Mouse (Mus musculus) CH12.LX (cell line): Measurements from ENCODE around the gene Tnfsf13. TPM values are rescaled to one million over a fixed set of nuclear protein-coding genes. Genes with fewer than 3 reads are reported as not detected.

Experiments used
- DNase-seq: peaks from one replicate; pipeline ENCODE4 v3.0.0-alpha.2; 2013; ENCODE audit errors: extremely low read depth
- H3K27ac ChIP-seq: 2 replicates; pipeline ENCODE4 v1.5.1; 2012; ENCODE audit warnings: low read depth, mild to moderate bottlenecking, control low read depth, moderate library complexity; ENCODE audit not compliant: insufficient read depth
- H3K27me3 ChIP-seq: replicated peaks from 2 replicates; pipeline ENCODE3; 2012; ENCODE audit warnings: inconsistent platforms
- H3K36me3 ChIP-seq, 2 experiments: replicated peaks in 1 of 2; 2 replicates each; pipeline versions ENCODE3 to v1.6.1; 2012; ENCODE audit warnings: inconsistent platforms in 1 of 2, low read length in 1 of 2, mild to moderate bottlenecking in 1 of 2, mixed read lengths in 1 of 2, moderate library complexity in 1 of 2; ENCODE audit not compliant: control insufficient read depth in 1 of 2, insufficient read depth in 1 of 2
- H3K4me1 ChIP-seq, 2 experiments: 2 replicates each; pipeline ENCODE4 v1.6.1; 2012; ENCODE audit warnings: inconsistent platforms in 1 of 2, moderate library complexity in 1 of 2; ENCODE audit not compliant: insufficient read depth in 2 of 2, control insufficient read depth in 1 of 2
- H3K4me2 ChIP-seq: 2 replicates; pipeline ENCODE4 v1.6.1; 2012; ENCODE audit warnings: low read depth, mild to moderate bottlenecking, control low read depth; ENCODE audit not compliant: poor library complexity, insufficient read depth, severe bottlenecking
- H3K4me3 ChIP-seq, 3 experiments: fragments of 150-350 bp in 1 of 3; sonication (generic) in 1 of 3; replicated peaks in 1 of 3; 2 replicates each; pipeline versions ENCODE3 to v1.5.1; 2011 to 2012; ENCODE audit warnings: low read depth in 2 of 3, low read length in 2 of 3, mild to moderate bottlenecking in 2 of 3, moderate library complexity in 2 of 3, control low read depth in 1 of 3, improper control_type of control experiment in 1 of 3, inconsistent platforms in 1 of 3, mixed read lengths in 1 of 3; ENCODE audit not compliant: poor library complexity in 1 of 3
- H3K79me2 ChIP-seq: replicated peaks from 2 replicates; pipeline ENCODE4 v1.6.1; 2012; ENCODE audit warnings: mild to moderate bottlenecking, moderate library complexity; ENCODE audit not compliant: control insufficient read depth, poor library complexity, insufficient read depth, severe bottlenecking; ENCODE audit errors: extremely low read depth
- H3K9ac ChIP-seq: 2 replicates; pipeline ENCODE4 v1.6.1; 2012; ENCODE audit warnings: low read depth, mild to moderate bottlenecking, control low read depth, moderate library complexity; ENCODE audit not compliant: insufficient read depth
- H3K9me3 ChIP-seq: replicated peaks from 2 replicates; pipeline ENCODE3; 2012; ENCODE audit warnings: low read length, inconsistent platforms, mixed read lengths
- BHLHE40 ChIP-seq: IDR thresholded peaks from 2 replicates; pipeline ENCODE4 v1.6.1; 2011; ENCODE audit warnings: mild to moderate bottlenecking, low read depth, low read length, improper control_type of control experiment
- CHD1 ChIP-seq: IDR thresholded peaks from 2 replicates; pipeline ENCODE4 v1.6.1; 2012; ENCODE audit warnings: low read depth, low read length, improper control_type of control experiment, inconsistent platforms
- CTCF ChIP-seq, 2 experiments: IDR thresholded peaks in 1 of 2; conservative IDR thresholded peaks in 1 of 2; 2 replicates each; pipeline ENCODE4 v1.5.1; 2011 to 2012; ENCODE audit warnings: low read depth in 2 of 2, low read length in 2 of 2, improper control_type of control experiment in 1 of 2, inconsistent platforms in 1 of 2, mild to moderate bottlenecking in 1 of 2, moderate library complexity in 1 of 2
- E2F4 ChIP-seq: IDR thresholded peaks from 2 replicates; pipeline ENCODE4 v1.6.1; 2011; ENCODE audit warnings: low read depth, low read length, improper control_type of control experiment; ENCODE audit not compliant: insufficient replicate concordance
- ELF1 ChIP-seq: IDR thresholded peaks from 2 replicates; pipeline ENCODE4 v1.6.1; 2014; ENCODE audit warnings: low read depth, mild to moderate bottlenecking, inconsistent platforms, low read length, improper control_type of control experiment
- EP300 ChIP-seq: IDR thresholded peaks from 2 replicates; pipeline ENCODE4 v1.6.1; 2011; ENCODE audit warnings: low read length, improper control_type of control experiment
- ETS1 ChIP-seq: conservative IDR thresholded peaks from 2 replicates; pipeline ENCODE4 v1.6.1; 2012; ENCODE audit warnings: low read depth, mild to moderate bottlenecking, inconsistent platforms, low read length, improper control_type of control experiment, moderate library complexity
- GABPA ChIP-seq: IDR thresholded peaks from 2 replicates; pipeline ENCODE4 v1.6.1; 2012; ENCODE audit warnings: low read depth, low read length, improper control_type of control experiment, inconsistent platforms; ENCODE audit not compliant: insufficient replicate concordance
- HCFC1 ChIP-seq: IDR thresholded peaks from 2 replicates; pipeline ENCODE4 v1.6.1; 2012; ENCODE audit warnings: low read depth, mild to moderate bottlenecking, inconsistent platforms, low read length, improper control_type of control experiment
- IRF4 ChIP-seq: IDR thresholded peaks from 2 replicates; pipeline ENCODE4 v1.6.1; 2014; ENCODE audit warnings: low read depth, mild to moderate bottlenecking, inconsistent platforms, low read length, improper control_type of control experiment
- JUND ChIP-seq: conservative IDR thresholded peaks from 2 replicates; pipeline ENCODE4 v1.6.1; 2011; ENCODE audit warnings: low read depth, low read length, improper control_type of control experiment
- KAT2A ChIP-seq: IDR thresholded peaks from 2 replicates; pipeline ENCODE4 v1.6.1; 2012; ENCODE audit warnings: low read length, improper control_type of control experiment, inconsistent platforms; ENCODE audit not compliant: insufficient replicate concordance
- MAFK ChIP-seq: IDR thresholded peaks from 2 replicates; pipeline ENCODE4 v1.6.1; 2011; ENCODE audit warnings: low read length, improper control_type of control experiment; ENCODE audit not compliant: insufficient replicate concordance
- MAX ChIP-seq: IDR thresholded peaks from 2 replicates; pipeline ENCODE4 v1.6.1; 2011; ENCODE audit warnings: low read length, improper control_type of control experiment
- MAZ ChIP-seq: IDR thresholded peaks from 2 replicates; pipeline ENCODE4 v1.6.1; 2012; ENCODE audit warnings: low read depth, mild to moderate bottlenecking, inconsistent platforms, low read length, improper control_type of control experiment, moderate library complexity
- MXI1 ChIP-seq: IDR thresholded peaks from 2 replicates; pipeline ENCODE4 v1.6.1; 2011; ENCODE audit warnings: mild to moderate bottlenecking, low read depth, low read length, improper control_type of control experiment
- NELFE ChIP-seq: IDR thresholded peaks from 2 replicates; pipeline ENCODE4 v1.6.1; 2011; ENCODE audit warnings: low read depth, low read length, improper control_type of control experiment
- NRF1 ChIP-seq: IDR thresholded peaks from 2 replicates; pipeline ENCODE4 v1.6.1; 2014; ENCODE audit warnings: low read depth, mild to moderate bottlenecking, inconsistent platforms, low read length, improper control_type of control experiment, moderate library complexity
- PAX5 ChIP-seq: IDR thresholded peaks from 2 replicates; pipeline ENCODE4 v1.6.1; 2012; ENCODE audit warnings: low read length, inconsistent platforms, mixed read lengths
- POLR2A ChIP-seq: IDR thresholded peaks from 2 replicates; pipeline ENCODE4 v1.6.1; 2011; ENCODE audit warnings: low read depth, mild to moderate bottlenecking, improper control_type of control experiment, low read length
- POLR2AphosphoS2 ChIP-seq: IDR thresholded peaks from 2 replicates; pipeline ENCODE4 v1.6.1; 2011; ENCODE audit warnings: low read depth, low read length, improper control_type of control experiment
- RAD21 ChIP-seq: IDR thresholded peaks from 2 replicates; pipeline ENCODE4 v1.6.1; 2011; ENCODE audit warnings: low read depth, mild to moderate bottlenecking, low read length, improper control_type of control experiment, moderate library complexity
- RCOR1 ChIP-seq: conservative IDR thresholded peaks from 2 replicates; pipeline ENCODE4 v1.6.1; 2012; ENCODE audit warnings: low read depth, mild to moderate bottlenecking, inconsistent platforms, low read length, improper control_type of control experiment
- TCF12 ChIP-seq: IDR thresholded peaks from 2 replicates; pipeline ENCODE4 v1.6.1; 2014; ENCODE audit warnings: low read depth, mild to moderate bottlenecking, inconsistent platforms, low read length, improper control_type of control experiment
- USF1 ChIP-seq: IDR thresholded peaks from 2 replicates; pipeline ENCODE4 v1.6.1; 2014; ENCODE audit warnings: low read depth, mild to moderate bottlenecking, inconsistent platforms, low read length, improper control_type of control experiment
- USF2 ChIP-seq: conservative IDR thresholded peaks from 2 replicates; pipeline ENCODE4 v1.6.1; 2011; ENCODE audit warnings: low read depth, low read length, improper control_type of control experiment
- ZC3H11A ChIP-seq: IDR thresholded peaks from 2 replicates; pipeline ENCODE4 v1.6.1; 2012; ENCODE audit warnings: low read depth, mild to moderate bottlenecking, inconsistent platforms, low read length, improper control_type of control experiment
- ZKSCAN1 ChIP-seq: IDR thresholded peaks from 2 replicates; pipeline ENCODE4 v1.6.1; 2012; ENCODE audit warnings: low read depth, inconsistent platforms, low read length, improper control_type of control experiment, borderline replicate concordance
- ZMIZ1 ChIP-seq: IDR thresholded peaks from 2 replicates; pipeline ENCODE4 v1.6.1; 2012; ENCODE audit warnings: low read depth, mild to moderate bottlenecking, inconsistent platforms, low read length, improper control_type of control experiment
- ZNF384 ChIP-seq: IDR thresholded peaks from 2 replicates; pipeline ENCODE4 v1.6.1; 2012; ENCODE audit warnings: low read depth, low read length, improper control_type of control experiment, inconsistent platforms
- dilution Hi-C: fragments of 300-500 bp; cut with MboI; formaldehyde crosslinking; loops from 2 replicates; pipeline ENCODE4 v1.14.3; 2020; ENCODE audit warnings: low sequenced_read_pairs; ENCODE audit not compliant: extremely low pct_unique_long_range_greater_than_20kb, extremely low pct_ligation_motif_present
- in situ Hi-C: fragments of 300-500 bp; cut with MboI; formaldehyde crosslinking; loops from 3 replicates; pipeline ENCODE4 v1.14.3; 2019; ENCODE audit warnings: low sequenced_read_pairs, low pct_ligation_motif_present, low pct_unique_long_range_greater_than_20kb, mixed read lengths
- polyA plus RNA-seq: library from polyadenylated mRNA; unstranded; fragments of >175 nt; gene quantifications from 2 replicates; pipeline ENCODE4 v1.2.1, GENCODE M21; 2012; ENCODE audit warnings: low read depth; ENCODE audit not compliant: insufficient read length
- total RNA-seq, 2 experiments: library from RNA; depleted of rRNA; stranded (reverse); fragments of 300-350 nt in 1 of 2; fragments of >200 nt in 1 of 2; gene quantifications; 2 replicates each; pipeline ENCODE4 v1.2.3; 2012 to 2014

Tnfsf13 gene
- total and polyA plus RNA-seq, 3 experiments, result 0.21 to 0.63 (median 0.35) TPM

GRCm38 (mm10) chr11:69666665-69667005 lies 18.9 kb downstream of the Tnfsf13 start:
- no peak for DNase-seq
- H3K9ac ChIP-seq, result no peak overlapping the region
- H3K27me3 ChIP-seq, result no peaks in the 10 kb centered on the region
- peaks cover 50% of the 10 kb centered on the region for H3K79me2 ChIP-seq
- no peaks in the 10 kb centered on the region for H3K9me3 ChIP-seq
- no peak for TF ChIP-seq POLR2AphosphoS2
- no peak for TF ChIP-seq PAX5
- no peak for TF ChIP-seq E2F4
- TF ChIP-seq MAFK, result no peak
- peak; percentile 3; the same call in 1 of the 2 replicates for TF ChIP-seq CHD1
- no peak for TF ChIP-seq CTCF (conservative IDR thresholded peaks at IDR 0.05 in 1 of 2, IDR thresholded peaks at IDR 0.05 in 1 of 2; ENCODE audit: low read depth in 2 of 2, low read length in 2 of 2)
- no peak for TF ChIP-seq NELFE
- TF ChIP-seq, all 38 proteins: peak for 1
- Histone ChIP-seq H3K4me1 (peaks cover 25 to 69% of the 10 kb centered on the region in 2 experiments), H3K36me3 (peaks cover 49 to 64% of the 10 kb centered on the region in 2 experiments), H3K27ac (peak overlapping the region; percentile 55; the same call in 1 of the 2 replicates), H3K4me2 (0 out of 2 replicates have a peak overlapping the region, but pooled peaks have one; percentile 18), H3K4me3 (no peak overlapping the region)
- in situ Hi-C loops (no loop called here), dilution Hi-C loops (no loop called here)

- Histone ChIP-seq H3K4me1 (peaks cover 25 to 74% of the 10 kb centered on the region in 2 experiments), H3K4me3 (peak within 1 kb of the TSS; percentile 42 to 70 (median 66)), H3K9me3 (no peaks in the 10 kb centered on the region), H3K27me3 (no peaks in the 10 kb centered on the region), H3K27ac (peak within 1 kb of the TSS; percentile 95), H3K36me3 (peaks cover 49 to 61% of the 10 kb centered on the region in 2 experiments), H3K9ac (peak within 1 kb of the TSS; percentile 6; the same call in 1 of the 2 replicates), H3K79me2 (peaks cover 50% of the 10 kb centered on the region), H3K4me2 (peak within 1 kb of the TSS; percentile 65; the same call in 1 of the 2 replicates)
- dilution Hi-C loops, result no loop called here
- in situ Hi-C loops, result no loop called here
- DNase-seq, result peak; percentile 100
- TF ChIP-seq HCFC1, result peak; percentile 57
- peak; percentile 54; the same call in 1 of the 2 replicates for TF ChIP-seq ZNF384
- no peak; the same call in 1 of the 2 replicates for TF ChIP-seq USF2
- no peak; the same call in 1 of the 2 replicates for TF ChIP-seq MAZ
- TF ChIP-seq KAT2A, result 0 out of 2 replicates have a peak, but pooled peaks have one; percentile 39
- TF ChIP-seq POLR2A, result peak; percentile 85
- TF ChIP-seq NRF1, result 0 out of 2 replicates have a peak, but pooled peaks have one; percentile 7
- TF ChIP-seq TCF12, result peak; percentile 57; the same call in 1 of the 2 replicates
- TF ChIP-seq ZKSCAN1, result no peak
- peak; percentile 36 for TF ChIP-seq USF1
- peak; percentile 83 for TF ChIP-seq EP300
- peak; percentile 74 for TF ChIP-seq ELF1
- peak; percentile 77 for TF ChIP-seq MXI1
- 0 out of 2 replicates have a peak, but pooled peaks have one; percentile 52 for TF ChIP-seq E2F4
- TF ChIP-seq JUND, result no peak
- no peak for TF ChIP-seq GABPA
- 0 out of 2 replicates have a peak, but pooled peaks have one; percentile 68 for TF ChIP-seq ETS1
- peak; percentile 37; the same call in 1 of the 2 replicates for TF ChIP-seq NELFE
- TF ChIP-seq RCOR1, result peak; percentile 76
- no peak for TF ChIP-seq ZC3H11A
- TF ChIP-seq MAX, result peak; percentile 83
- peak; percentile 93; the same call in 1 of the 2 replicates for TF ChIP-seq ZMIZ1
- TF ChIP-seq RAD21, result no peak
- TF ChIP-seq IRF4, result peak; percentile 89
- peak; percentile 100 for TF ChIP-seq POLR2AphosphoS2
- peak; percentile 75 for TF ChIP-seq BHLHE40
Measured at GRCm38 (mm10) chr11:69665961-69666664, 19.5 kb downstream of the Tnfsf13 start, which contains the start of gene Cd68. TSS of gene Cd68 (minus strand) at chr11:69666153.
